Comparison of ENCODE assay signal across 8 mouse cellular contexts in genomic region chr1:160906057-160906557, GRCm38 (mm10). TPM values are rescaled to one million over a fixed set of nuclear protein-coding genes. Genes with fewer than 3 reads are reported as not detected.
A peak's percentile ranks its signal among the peaks of the same experiment; 100 is the strongest.
DNase-seq lines count a peak whose midpoint lies in the region; ATAC-seq and TF ChIP-seq lines count a peak whose summit lies in the region.

Gene Rc3h1 (plus strand): TSS chr1:160906418.

- no peaks in the 10 kb centered on the region for H3K27me3 ChIP-seq in ES-Bruce4 (ENCODE audit: control insufficient read depth, insufficient read depth, low read length, poor library complexity, severe bottlenecking)
- no peaks in the 10 kb centered on the region for H3K27me3 ChIP-seq in forebrain, embryonic 13.5 days
- H3K27me3 ChIP-seq in liver, postnatal 0 days (ENCODE audit: insufficient read depth, low read length) = no peaks in the 10 kb centered on the region
- no peaks in the 10 kb centered on the region; the same call in 1 of the 2 replicates for H3K27me3 ChIP-seq in neural tube, embryonic 14.5 days (ENCODE audit: control insufficient read depth, insufficient read depth, low read length)

- no peaks in the 10 kb centered on the region for H3K9me3 ChIP-seq in ES-Bruce4 (replicated peaks; ENCODE audit: control insufficient read depth, insufficient read depth, low read length, poor library complexity, severe bottlenecking)
- no peaks in the 10 kb centered on the region for H3K9me3 ChIP-seq in forebrain, embryonic 13.5 days (replicated peaks)
- no peaks in the 10 kb centered on the region for H3K9me3 ChIP-seq in liver, postnatal 0 days (ENCODE audit: low read length)
- H3K9me3 ChIP-seq in neural tube, embryonic 14.5 days (ENCODE audit: control insufficient read depth, low read length) = no peaks in the 10 kb centered on the region

- peak within 1 kb of the TSS; percentile 94 for H3K9ac ChIP-seq in ES-Bruce4 (ENCODE audit: low read depth, poor library complexity, severe bottlenecking)
- H3K9ac ChIP-seq in forebrain, embryonic 13.5 days = peak within 1 kb of the TSS; percentile 97
- peak within 1 kb of the TSS; percentile 99 for H3K9ac ChIP-seq in liver, postnatal 0 days (replicated peaks)
- H3K9ac ChIP-seq in neural tube, embryonic 14.5 days (replicated peaks; ENCODE audit: low read depth, low read length) = peak within 1 kb of the TSS; percentile 99

- no peaks in the 10 kb centered on the region for H3K36me3 ChIP-seq in ES-Bruce4 (ENCODE audit: control insufficient read depth, insufficient read depth, low read length, poor library complexity, severe bottlenecking)
- H3K36me3 ChIP-seq in forebrain, embryonic 13.5 days (ENCODE audit: poor library complexity, severe bottlenecking) = no peaks in the 10 kb centered on the region
- 0 out of 2 replicates have a peak, but pooled peaks cover 3% of the 10 kb centered on the region for H3K36me3 ChIP-seq in liver, postnatal 0 days (replicated peaks; ENCODE audit: insufficient read depth, low read length)
- no peaks in the 10 kb centered on the region for H3K36me3 ChIP-seq in neural tube, embryonic 14.5 days (ENCODE audit: control insufficient read depth, insufficient read depth, low read length)

- DNase-seq in heart, postnatal 10 days = peak; percentile 99
- peak; percentile 83 for DNase-seq in large intestine, adult 2 months (ENCODE audit: low read depth, low spot score)
- peak; percentile 99 for DNase-seq in liver, postnatal 0 days
- peak; percentile 99 for DNase-seq in testis, postnatal 10 days (ENCODE audit: low spot score)

- peak; percentile 93 for ATAC-seq in cerebellum, adult (ENCODE audit: insufficient number of reproducible peaks, low FRiP score, low TSS enrichment)
- peak; percentile 95 for ATAC-seq in forebrain, embryonic 13.5 days
- ATAC-seq in liver, postnatal 0 days = peak; percentile 95
- ATAC-seq in neural tube, embryonic 14.5 days (ENCODE audit: low read depth) = peak; percentile 95

- H3K4me3 ChIP-seq in ES-Bruce4 (ENCODE audit: low read depth, low read length) = peak within 1 kb of the TSS; percentile 81
- peak within 1 kb of the TSS; percentile 95 for H3K4me3 ChIP-seq in forebrain, embryonic 13.5 days
- H3K4me3 ChIP-seq in liver, postnatal 0 days (ENCODE audit: low read depth, low read length) = peak within 1 kb of the TSS; percentile 91
- peak within 1 kb of the TSS; percentile 99 for H3K4me3 ChIP-seq in neural tube, embryonic 14.5 days (ENCODE audit: low read depth, low read length)

- TF ChIP-seq CTCF in ES-Bruce4 (IDR thresholded peaks at IDR 0.05; ENCODE audit: low read depth, low read length) = no peak
- peak; percentile 46 for TF ChIP-seq CTCF in liver, postnatal 0 days (IDR thresholded peaks at IDR 0.05; ENCODE audit: low read depth)

- no peak for TF ChIP-seq EP300 in ES-Bruce4 (IDR thresholded peaks at IDR 0.05; ENCODE audit: insufficient read depth, low read depth, low read length)
- no peak for TF ChIP-seq EP300 in liver, postnatal 0 days (IDR thresholded peaks at IDR 0.05; ENCODE audit: low read depth)

- peak within 1 kb of the TSS; percentile 75 for H3K4me2 ChIP-seq in forebrain, embryonic 13.5 days
- H3K4me2 ChIP-seq in liver, postnatal 0 days (ENCODE audit: low read depth, low read length) = peak within 1 kb of the TSS; percentile 83
- H3K4me2 ChIP-seq in neural tube, embryonic 14.5 days (ENCODE audit: low read depth, low read length) = peak within 1 kb of the TSS; percentile 58

- no peak within 1 kb of the TSS for H3K27ac ChIP-seq in ES-Bruce4 (ENCODE audit: insufficient read depth, low read length)
- peak within 1 kb of the TSS; percentile 87 for H3K27ac ChIP-seq in forebrain, embryonic 13.5 days
- H3K27ac ChIP-seq in liver, postnatal 0 days (ENCODE audit: low read depth) = peak within 1 kb of the TSS; percentile 98
- H3K27ac ChIP-seq in neural tube, embryonic 14.5 days (ENCODE audit: low read depth, low read length) = peak within 1 kb of the TSS; percentile 88

- TF ChIP-seq POLR2A in ES-Bruce4 (IDR thresholded peaks at IDR 0.05; ENCODE audit: insufficient read depth, low read length) = peak; percentile 81

- H3K4me1 ChIP-seq in ES-Bruce4 (ENCODE audit: control insufficient read depth, insufficient read depth, low read length) = no peaks in the 10 kb centered on the region
- H3K4me1 ChIP-seq in forebrain, embryonic 13.5 days = peaks cover 19% of the 10 kb centered on the region
- peaks cover 15% of the 10 kb centered on the region for H3K4me1 ChIP-seq in liver, postnatal 0 days (ENCODE audit: insufficient read depth)
- peaks cover 7% of the 10 kb centered on the region for H3K4me1 ChIP-seq in neural tube, embryonic 14.5 days (ENCODE audit: control insufficient read depth, insufficient read depth, low read length)

- WGBS in forebrain, embryonic 13.5 days = 0% methylated on average over 34 of the region's 45 CpGs
- under 1% methylated on average over 45 of the region's 45 CpGs for WGBS in large intestine, adult 2 months
- under 1% methylated on average over 38 of the region's 45 CpGs for WGBS in liver, postnatal 0 days (ENCODE audit: insufficient replicate concordance)
- 0% methylated on average over 38 of the region's 45 CpGs for WGBS in neural tube, embryonic 14.5 days

- intact Hi-C loops in heart, postnatal 10 days (cut with DNase I) = loop anchor here (5.0 kb wide), 1 partner anchor 126 kb away; the partner anchor contains the start of gene Zbtb37

RNA-seq across cellular contexts. Expression of gene Rc3h1, which starts in this region (rescaled TPM):
- polyA plus RNA-seq in ES-Bruce4 (2011; ENCODE audit: insufficient read depth, insufficient read length, low read depth, missing spikeins) = 33.1 and 36.9 TPM in 2 replicates
- 7.9 and 8.1 TPM in 2 replicates for polyA plus RNA-seq in forebrain, embryonic 13.5 days (2015; fragmentation: Nextera tagmentation; extraction: Ambion mirVana)
- 10 to 100 TPM; 42.2 to 43.7 TPM for total RNA-seq in heart, postnatal 10 days (2021)
- 6.3 and 15.6 TPM in 2 replicates for polyA plus RNA-seq in large intestine, adult 2 months (2012; rRNA removed)
- 2.5 and 2.6 TPM in 2 replicates for polyA plus RNA-seq in liver, postnatal 0 days (2015; fragmentation: Nextera tagmentation; extraction: Ambion mirVana)
- 8.6 and 13.0 TPM in 2 replicates for polyA plus RNA-seq in neural tube, embryonic 14.5 days (2014; fragmentation: Nextera tagmentation; extraction: Ambion mirVana)
